Mouse (Mus musculus): ENCODE data around the gene Dclk3. TPM values are rescaled to one million over a fixed set of nuclear protein-coding genes. Genes with fewer than 3 reads are reported as not detected.

Dclk3 gene
- total RNA-seq, 2 experiments from 2014 or later = not detected

Other genes starting within 250 kb of the Dclk3 start
- 7.9 and 23.6 TPM in 2 replicates for gene Mlh1, start 167.3 kb upstream of the Dclk3 start, total RNA-seq (2015; ENCODE audit: low replicate concordance)
- gene Mlh1, start 167.3 kb upstream of the Dclk3 start, total RNA-seq (2017; ENCODE audit: low replicate concordance) = 11.8 and 18.4 TPM in 2 replicates
- gene Epm2aip1, start 167.2 kb upstream of the Dclk3 start, total RNA-seq (2015; ENCODE audit: low replicate concordance) = 12.3 and 13.6 TPM in 2 replicates
- 15.4 and 21.2 TPM in 2 replicates for gene Epm2aip1, start 167.2 kb upstream of the Dclk3 start, total RNA-seq (2017; ENCODE audit: low replicate concordance)
- gene Trank1, start 127.3 kb upstream of the Dclk3 start, total RNA-seq (2015; ENCODE audit: low replicate concordance) = not detected in 2 replicates
- gene Trank1, start 127.3 kb upstream of the Dclk3 start, total RNA-seq (2017; ENCODE audit: low replicate concordance) = under 0.01 TPM in 1 of 2 replicates, not detected in the other